Mouse (Mus musculus) ES-E14 (cell line): Measurements from ENCODE around the gene Lhx6. TPM values are rescaled to one million over a fixed set of nuclear protein-coding genes. Genes with fewer than 3 reads are reported as not detected.

Source experiments
- DNase-seq: peaks from one replicate; pipeline ENCODE4 v3.0.0-alpha.2; 2013; ENCODE audit warnings: low read depth, low spot score
- H3K27ac ChIP-seq: 2 replicates; pipeline ENCODE4 v1.5.1; 2012; ENCODE audit warnings: low read depth, mild to moderate bottlenecking, low read length, moderate library complexity, mixed read lengths; ENCODE audit not compliant: poor library complexity, insufficient read depth, severe bottlenecking
- H3K36me3 ChIP-seq: 2 replicates; pipeline ENCODE4 v1.6.1; 2012; ENCODE audit warnings: mild to moderate bottlenecking, low read length, moderate library complexity, mixed read lengths; ENCODE audit not compliant: control insufficient read depth, poor library complexity, insufficient read depth, severe bottlenecking
- H3K4me1 ChIP-seq, 2 experiments: fragments of 150-350 bp in 1 of 2; sonication (generic) in 1 of 2; 2 replicates each; pipeline ENCODE4 v1.6.1; 2012; ENCODE audit warnings: low read length in 2 of 2, mild to moderate bottlenecking in 1 of 2, mixed read lengths in 1 of 2; ENCODE audit not compliant: control insufficient read depth in 2 of 2, insufficient read depth in 2 of 2, poor library complexity in 1 of 2
- H3K4me3 ChIP-seq, 2 experiments: fragments of 150-350 bp in 1 of 2; sonication (generic) in 1 of 2; 2 replicates each; pipeline ENCODE4 v1.5.1; 2012; ENCODE audit warnings: low read length in 2 of 2, low read depth in 1 of 2, mild to moderate bottlenecking in 1 of 2, mixed read lengths in 1 of 2; ENCODE audit not compliant: insufficient read depth in 1 of 2, poor library complexity in 1 of 2, severe bottlenecking in 1 of 2
- H3K9ac ChIP-seq: 2 replicates; pipeline ENCODE4 v1.6.1; 2012; ENCODE audit warnings: low read depth, mild to moderate bottlenecking, low read length, mixed read lengths; ENCODE audit not compliant: poor library complexity, insufficient read depth, severe bottlenecking
- H3K9me3 ChIP-seq: fragments of 150-350 bp; sonication (generic); 2 replicates; pipeline ENCODE4 v1.6.1; 2012; ENCODE audit warnings: low read depth, mild to moderate bottlenecking, low read length; ENCODE audit not compliant: control insufficient read depth, insufficient read depth
- CHD2 ChIP-seq: IDR thresholded peaks from 2 replicates; pipeline ENCODE4 v1.6.1; 2014; ENCODE audit warnings: mild to moderate bottlenecking, low read depth, low read length, inconsistent platforms
- HCFC1 ChIP-seq: IDR thresholded peaks from 2 replicates; pipeline ENCODE4 v1.6.1; 2012; ENCODE audit warnings: low read length, inconsistent platforms, borderline replicate concordance; ENCODE audit not compliant: insufficient read depth
- MAFK ChIP-seq: IDR thresholded peaks from 2 replicates; pipeline ENCODE4 v1.6.1; 2014; ENCODE audit warnings: mild to moderate bottlenecking, low read depth, low read length, inconsistent platforms; ENCODE audit not compliant: insufficient read depth
- ZC3H11A ChIP-seq: IDR thresholded peaks from 2 replicates; pipeline ENCODE4 v1.6.1; 2012; ENCODE audit warnings: low read depth, mild to moderate bottlenecking, inconsistent platforms, low read length, borderline replicate concordance
- ZNF384 ChIP-seq: IDR thresholded peaks from 2 replicates; pipeline ENCODE4 v1.6.1; 2012; ENCODE audit warnings: low read depth, low read length, inconsistent platforms
- in situ Hi-C, 2 experiments: fragments of 600-800 bp; cut with MboI; formaldehyde crosslinking; loops; one replicate each; pipeline ENCODE4 v1.15.1; 2025; ENCODE audit warnings: low sequenced_read_pairs in 2 of 2, inconsistent platforms in 1 of 2; ENCODE audit not compliant: unreplicated experiment in 2 of 2
- total RNA-seq: library from RNA; depleted of rRNA; stranded (reverse); fragments of 300-350 nt; gene quantifications from 2 replicates; pipeline ENCODE4 v1.2.3, GENCODE M21; 2012

Gene Lhx6
- total RNA-seq, 1 experiment = 1.8 TPM

DNA sequence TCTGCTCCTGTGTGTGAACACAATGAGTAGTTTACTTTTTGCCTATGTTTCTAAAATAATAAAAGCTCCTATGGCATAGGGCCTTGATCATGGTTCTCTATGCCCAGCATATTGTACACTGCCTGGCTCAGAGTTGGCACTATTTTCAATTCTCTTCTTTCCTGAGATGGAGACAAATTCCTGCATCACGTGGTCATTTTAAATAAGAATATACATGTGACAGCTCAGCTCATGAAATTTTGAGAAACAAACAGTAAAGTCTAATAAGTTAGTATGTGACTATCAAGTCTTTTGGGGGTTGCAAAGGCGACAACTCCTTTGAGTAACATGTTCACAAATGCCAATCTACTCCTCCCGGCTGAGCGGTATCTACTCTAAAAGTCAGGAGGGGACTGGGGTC lies 30.7 kb upstream of the Lhx6 start:
- H3K9me3 ChIP-seq = no peaks in the 10 kb centered on the region
- TF ChIP-seq ZC3H11A (no peak), CHD2 (no peak), HCFC1 (no peak), ZNF384 (no peak)
- DNase-seq = no peak

DNA sequence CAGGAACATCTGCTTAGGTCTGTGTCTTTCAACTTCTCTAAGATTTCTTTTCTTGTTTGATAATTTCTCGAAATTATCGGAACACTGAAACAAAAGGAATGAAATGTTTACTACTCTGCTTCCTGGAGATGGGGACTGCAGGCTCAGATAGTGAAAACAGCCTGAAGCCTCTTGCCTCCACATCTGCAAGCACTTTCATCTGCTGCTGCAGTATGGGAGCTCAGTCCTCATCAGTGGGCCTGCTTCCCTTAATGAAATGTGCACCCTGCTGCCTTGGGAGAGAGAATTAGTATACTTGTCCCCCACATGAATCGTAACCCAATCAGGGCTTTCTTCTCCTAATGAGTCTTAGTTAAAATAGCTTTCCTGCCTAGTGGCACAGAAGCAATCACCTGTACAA lies 23.8 kb upstream of the Lhx6 start:
- no peak overlapping the region for H3K27ac ChIP-seq
- H3K4me1 ChIP-seq = no peaks in the 10 kb centered on the region
- peaks cover 19% of the 10 kb centered on the region for H3K36me3 ChIP-seq
- H3K4me3 ChIP-seq = no peak overlapping the region
- no peaks in the 10 kb centered on the region for H3K9me3 ChIP-seq
- H3K9ac ChIP-seq = no peak overlapping the region
- no peak for TF ChIP-seq HCFC1
- TF ChIP-seq MAFK = no peak
- no peak for TF ChIP-seq CHD2
- TF ChIP-seq ZNF384 = no peak
- no peak for TF ChIP-seq ZC3H11A
- in situ Hi-C loops = no loop called here
- no peak for DNase-seq

More for the DNA sequence above, 30.7 kb upstream of the Lhx6 start:
- Histone ChIP-seq H3K9ac (peak overlapping the region; percentile 96), H3K27ac (no peak overlapping the region), H3K4me1 (no peaks in the 10 kb centered on the region), H3K4me3 (peak overlapping the region; percentile 91 to 96), H3K36me3 (peaks cover 2% of the 10 kb centered on the region; the same call in 1 of the 2 replicates)
- in situ Hi-C loops = no loop called here

DNA sequence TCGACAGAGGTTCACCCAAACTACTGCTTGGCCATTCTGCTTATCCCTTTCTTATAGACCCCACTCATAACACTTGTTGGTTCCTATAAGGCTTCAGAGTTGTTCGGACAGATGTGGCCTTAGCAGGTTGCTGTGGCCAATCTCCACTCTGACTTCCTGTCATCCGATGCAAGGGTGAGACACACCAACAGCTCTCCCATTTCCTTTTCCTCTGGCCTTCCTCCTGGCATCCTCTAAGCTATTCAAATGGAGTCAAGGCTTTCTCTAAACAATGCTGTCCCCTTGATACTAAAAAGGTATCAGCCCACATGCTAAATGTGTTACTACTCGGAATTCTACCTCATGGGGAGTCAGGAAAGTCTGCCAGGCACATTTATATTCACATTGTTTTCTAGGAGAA lies 22.8 kb upstream of the Lhx6 start:
- H3K27ac ChIP-seq = no peak overlapping the region
- TF ChIP-seq MAFK (no peak), ZC3H11A (no peak), ZNF384 (no peak), HCFC1 (no peak), CHD2 (no peak)
- peaks cover 26% of the 10 kb centered on the region for H3K36me3 ChIP-seq

DNA sequence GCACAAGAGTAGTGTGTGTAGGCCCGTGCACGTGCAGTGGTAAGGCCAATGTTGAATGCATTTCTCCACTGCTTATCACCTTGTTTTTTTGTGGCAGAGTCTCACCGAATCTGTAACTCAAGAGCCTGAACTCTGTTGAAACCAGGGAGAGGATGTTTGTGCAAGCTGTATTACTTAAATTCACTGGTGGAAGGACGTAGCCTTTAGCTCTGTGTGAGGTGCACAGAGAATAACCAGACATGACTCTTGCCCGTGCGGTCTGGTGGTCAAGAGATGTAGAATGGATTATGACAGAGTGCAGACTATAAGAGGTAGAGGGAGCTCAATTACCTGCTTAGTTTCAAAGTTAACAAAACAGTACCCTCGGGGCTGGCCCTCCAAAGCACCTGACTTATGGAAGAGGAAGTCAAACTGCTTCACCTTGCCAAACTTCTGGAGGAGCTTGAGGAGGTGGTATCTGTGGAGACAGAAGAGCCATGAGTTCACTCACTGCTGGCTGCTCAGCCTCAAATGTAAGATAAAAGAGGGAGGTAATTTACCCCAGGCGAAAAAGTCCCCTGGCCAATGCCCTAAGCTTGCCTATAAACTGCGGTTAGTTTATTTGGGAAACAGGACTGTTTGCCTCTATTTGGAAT lies 21.7 kb upstream of the Lhx6 start:
- in situ Hi-C loops = no loop called here
- peaks cover 32% of the 10 kb centered on the region for H3K36me3 ChIP-seq

More for the DNA sequence above, 22.8 kb upstream of the Lhx6 start:
- H3K9ac ChIP-seq = no peak overlapping the region
- in situ Hi-C loops = no loop called here
- no peaks in the 10 kb centered on the region for H3K9me3 ChIP-seq
- DNase-seq = no peak
- no peak overlapping the region for H3K4me3 ChIP-seq
- no peaks in the 10 kb centered on the region for H3K4me1 ChIP-seq

DNA sequence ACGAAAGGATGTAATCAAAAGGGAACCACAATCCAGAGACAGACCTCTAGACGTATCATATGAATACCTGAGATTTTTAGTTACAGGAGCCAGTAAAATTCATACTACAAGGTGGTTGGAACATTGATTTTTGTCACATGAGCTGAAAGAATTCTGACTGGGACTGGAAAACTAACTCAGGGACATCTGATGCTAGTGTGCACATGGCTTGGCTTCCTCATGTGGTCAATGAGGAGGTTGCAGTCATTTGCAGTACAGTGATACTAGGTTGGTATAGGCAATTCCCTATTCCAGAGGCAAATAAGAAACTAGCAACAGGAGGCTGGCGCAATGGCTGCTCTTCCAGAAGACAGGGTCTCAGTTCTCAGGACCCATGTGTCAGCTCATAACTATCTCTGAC lies 7.4 kb upstream of the Lhx6 start:
- Histone ChIP-seq H3K27ac (no peak overlapping the region), H3K4me1 (no peaks in the 10 kb centered on the region), H3K9ac (no peak overlapping the region), H3K4me3 (no peak overlapping the region), H3K9me3 (no peaks in the 10 kb centered on the region), H3K36me3 (peaks cover 6% of the 10 kb centered on the region)
- no peak for DNase-seq
- TF ChIP-seq ZC3H11A (no peak), CHD2 (no peak), ZNF384 (no peak), HCFC1 (no peak), MAFK (no peak)
- in situ Hi-C loops = no loop called here

More for the DNA sequence above, 21.7 kb upstream of the Lhx6 start:
- no peak for DNase-seq
- TF ChIP-seq ZC3H11A (no peak), HCFC1 (no peak), MAFK (no peak), CHD2 (no peak)
- Histone ChIP-seq H3K4me3 (no peak overlapping the region), H3K9me3 (no peaks in the 10 kb centered on the region), H3K4me1 (no peaks in the 10 kb centered on the region), H3K27ac (no peak overlapping the region), H3K9ac (no peak overlapping the region)
